Mouse (Mus musculus): ENCODE measurements at regions not wholly inside any gene's neighbourhood (a gene's known extent, or its start where the extent isn't known, plus 50 kb on each side); places are given as distances from the start of the nearest gene placed in this dataset.

- intact Hi-C loops (cut with DNase I), result no loop called here
- DNase-seq, result no peak
These were observed 1418.7 kb downstream of the Cdh11 start for GRCm38 (mm10) chr8:101366722-101367121.

- no peak for DNase-seq
- intact Hi-C loops (cut with DNase I), result no loop called here
These were observed 1434.6 kb downstream of the Cdh11 start for GRCm38 (mm10) chr8:101350848-101351247.

- intact Hi-C loops (cut with DNase I), result no loop called here
- DNase-seq, result no peak
These were observed 1435.7 kb downstream of the Cdh11 start for GRCm38 (mm10) chr8:101349736-101350135.

- intact Hi-C loops (cut with DNase I), result no loop called here
- no peak for DNase-seq
These were observed 1456.2 kb downstream of the Cdh11 start for GRCm38 (mm10) chr8:101329290-101329689.

GRCm38 (mm10) chr8:101328780-101329179 lies 1456.7 kb downstream of the Cdh11 start:
- intact Hi-C loops (cut with DNase I), result no loop called here
- DNase-seq, result no peak

GRCm38 (mm10) chr8:101298571-101298970 lies 1486.9 kb downstream of the Cdh11 start:
- DNase-seq, result no peak
- intact Hi-C loops (cut with DNase I), result no loop called here

GRCm38 (mm10) chr8:101290031-101290430 lies 1495.4 kb downstream of the Cdh11 start:
- intact Hi-C loops (cut with DNase I), result no loop called here
- no peak for DNase-seq

- intact Hi-C loops (cut with DNase I), result no loop called here
- no peak for DNase-seq
These were observed 1542.8 kb downstream of the Cdh11 start for GRCm38 (mm10) chr8:101242632-101243031.

- intact Hi-C loops (cut with DNase I), result no loop called here
- no peak for DNase-seq
These were observed 1543.6 kb downstream of the Cdh11 start for GRCm38 (mm10) chr8:101241854-101242253.

- intact Hi-C loops (cut with DNase I), result no loop called here
- peak; percentile 0 for DNase-seq
These were observed 1587.5 kb downstream of the Cdh11 start for GRCm38 (mm10) chr8:101197986-101198385.

GRCm38 (mm10) chr8:101196740-101197139 lies 1588.7 kb downstream of the Cdh11 start:
- DNase-seq, result peak; percentile 36
- intact Hi-C loops (cut with DNase I), result no loop called here

GRCm38 (mm10) chr8:101188566-101188965 lies 1596.9 kb downstream of the Cdh11 start:
- no peak for DNase-seq
- intact Hi-C loops (cut with DNase I), result no loop called here

GRCm38 (mm10) chr8:101154923-101155322 lies 1630.5 kb downstream of the Cdh11 start:
- peak; percentile 1 for DNase-seq
- intact Hi-C loops (cut with DNase I), result no loop called here

All from left cerebral cortex, postnatal 4 days (tissue).